Mouse (Mus musculus) hindbrain, embryonic 16.5 days (tissue): ENCODE results near the gene Tmem260. TPM values are rescaled to one million over a fixed set of nuclear protein-coding genes. Genes with fewer than 3 reads are reported as not detected.

Experiments
- ATAC-seq: fragments of 200-750 bp; cut with Nextera tagmentation; 2 replicates; pipeline ENCODE4 v1.8.0; 2017; ENCODE audit warnings: moderate TSS enrichment, moderate library complexity
- H3K27ac ChIP-seq: fragments of 300-500 bp; sonication (generic); 2 replicates; pipeline ENCODE4 v1.5.1; 2014; ENCODE audit warnings: low read depth, mild to moderate bottlenecking, control low read depth, low read length, moderate library complexity
- H3K27me3 ChIP-seq: fragments of 300-500 bp; sonication (generic); replicated peaks from 2 replicates; pipeline ENCODE4 v1.6.1; 2014; ENCODE audit warnings: low read length; ENCODE audit not compliant: control insufficient read depth, insufficient read depth
- H3K36me3 ChIP-seq: fragments of 300-500 bp; sonication (generic); 2 replicates; pipeline ENCODE4 v1.6.1; 2014; ENCODE audit warnings: mild to moderate bottlenecking, low read length, moderate library complexity, mixed read lengths; ENCODE audit not compliant: control insufficient read depth, insufficient read depth
- H3K4me1 ChIP-seq: fragments of 300-500 bp; sonication (generic); 2 replicates; pipeline ENCODE4 v1.6.1; 2014; ENCODE audit warnings: low read depth, low read length; ENCODE audit not compliant: control insufficient read depth, insufficient read depth
- H3K4me2 ChIP-seq: fragments of 300-500 bp; sonication (generic); 2 replicates; pipeline ENCODE4 v1.6.1; 2014; ENCODE audit warnings: mild to moderate bottlenecking, low read length, control low read depth, moderate library complexity
- H3K4me3 ChIP-seq: fragments of 300-500 bp; sonication (generic); 2 replicates; pipeline ENCODE4 v1.5.1; 2014; ENCODE audit warnings: mild to moderate bottlenecking, low read length, control low read depth, moderate library complexity
- H3K9ac ChIP-seq: fragments of 300-500 bp; sonication (generic); 2 replicates; pipeline ENCODE4 v1.6.1; 2014; ENCODE audit warnings: low read depth, mild to moderate bottlenecking, control low read depth, low read length, moderate library complexity
- H3K9me3 ChIP-seq: fragments of 300-500 bp; sonication (generic); 2 replicates; pipeline ENCODE4 v1.6.1; 2014; ENCODE audit warnings: mild to moderate bottlenecking, low read length, moderate library complexity; ENCODE audit not compliant: control insufficient read depth
- WGBS: fragments of 180-500 bp; shearing (Covaris S2); extraction: QIAGEN DNeasy Blood & Tissue Kit; methylation state at CpG from one replicate; pipeline ENCODE4 v1.1.7; 2014; 5-methylcytosine and 5-hydroxymethylcytosine counted together
- polyA plus RNA-seq: library from polyadenylated mRNA; unstranded; fragments of >200 nt; fragmentation: Nextera tagmentation; extraction: Ambion mirVana; gene quantifications from 2 replicates; pipeline ENCODE4 v1.2.1, GENCODE M21; 2015

Gene Tmem260
- polyA plus RNA-seq, 1 experiment from 2014 or later, result 13.7 TPM

- Histone ChIP-seq H3K36me3 (no peaks in the 10 kb centered on the region), H3K4me2 (no peak overlapping the region), H3K4me1 (no peaks in the 10 kb centered on the region), H3K27me3 (no peaks in the 10 kb centered on the region), H3K9ac (no peak overlapping the region), H3K4me3 (no peak overlapping the region), H3K27ac (no peak overlapping the region), H3K9me3 (no peaks in the 10 kb centered on the region)
- 0 out of 2 replicates have a peak, but pooled peaks have one; percentile 54 for ATAC-seq
- WGBS, result 37% methylated on average over 9 of the region's 9 CpGs
These were observed 78.2 kb downstream of the Tmem260 start for GRCm38 (mm10) chr14:48524135-48524534.

GRCm38 (mm10) chr14:48525055-48525454, 79.1 kb downstream of the Tmem260 start:
- 76% methylated on average over 6 of the region's 6 CpGs for WGBS

GRCm38 (mm10) chr14:48530629-48531028, 84.7 kb downstream of the Tmem260 start:
- Histone ChIP-seq H3K9ac (no peak overlapping the region), H3K4me3 (no peak overlapping the region), H3K4me1 (no peaks in the 10 kb centered on the region), H3K9me3 (no peaks in the 10 kb centered on the region), H3K27ac (no peak overlapping the region), H3K4me2 (no peak overlapping the region), H3K27me3 (no peaks in the 10 kb centered on the region), H3K36me3 (no peaks in the 10 kb centered on the region)
- no peak for ATAC-seq
- 78% methylated on average over 10 of the region's 10 CpGs for WGBS

More at GRCm38 (mm10) chr14:48525055-48525454, 79.1 kb downstream of the Tmem260 start:
- Histone ChIP-seq H3K9ac (no peak overlapping the region), H3K27me3 (no peaks in the 10 kb centered on the region), H3K27ac (no peak overlapping the region), H3K4me1 (no peaks in the 10 kb centered on the region), H3K9me3 (no peaks in the 10 kb centered on the region), H3K36me3 (no peaks in the 10 kb centered on the region), H3K4me3 (no peak overlapping the region), H3K4me2 (no peak overlapping the region)
- no peak for ATAC-seq

GRCm38 (mm10) chr14:48537795-48538766, 92.2 kb downstream of the Tmem260 start:
- Histone ChIP-seq H3K27me3 (no peaks in the 10 kb centered on the region; the same call in 1 of the 2 replicates), H3K9ac (no peak overlapping the region), H3K4me3 (no peak overlapping the region), H3K36me3 (no peaks in the 10 kb centered on the region), H3K9me3 (no peaks in the 10 kb centered on the region), H3K4me1 (no peaks in the 10 kb centered on the region), H3K27ac (no peak overlapping the region), H3K4me2 (no peak overlapping the region)
- 60% methylated on average over 14 of the region's 14 CpGs for WGBS
- ATAC-seq, result no peak

GRCm38 (mm10) chr14:48545166-48545565, 99.2 kb downstream of the Tmem260 start:
- whole genome bisulfite sequencing, result 71% methylated on average over 10 of the region's 10 CpGs
- ATAC-seq, result no peak

GRCm38 (mm10) chr14:48546009-48546408, 100.1 kb downstream of the Tmem260 start:
- H3K27me3 ChIP-seq, result no peaks in the 10 kb centered on the region; the same call in 1 of the 2 replicates
- H3K4me3 ChIP-seq, result no peak overlapping the region
- H3K4me2 ChIP-seq, result no peak overlapping the region
- H3K9ac ChIP-seq, result no peak overlapping the region
- H3K9me3 ChIP-seq, result no peaks in the 10 kb centered on the region
- WGBS, result 94% methylated on average over 3 of the region's 3 CpGs
- H3K27ac ChIP-seq, result no peak overlapping the region
- no peak for ATAC-seq
- H3K36me3 ChIP-seq, result no peaks in the 10 kb centered on the region
- H3K4me1 ChIP-seq, result no peaks in the 10 kb centered on the region

More at GRCm38 (mm10) chr14:48545166-48545565, 99.2 kb downstream of the Tmem260 start:
- no peaks in the 10 kb centered on the region for H3K9me3 ChIP-seq
- no peak overlapping the region for H3K9ac ChIP-seq
- H3K27ac ChIP-seq, result no peak overlapping the region
- H3K27me3 ChIP-seq, result no peaks in the 10 kb centered on the region; the same call in 1 of the 2 replicates
- no peaks in the 10 kb centered on the region for H3K36me3 ChIP-seq
- H3K4me3 ChIP-seq, result no peak overlapping the region
- no peak overlapping the region for H3K4me2 ChIP-seq
- H3K4me1 ChIP-seq, result no peaks in the 10 kb centered on the region

- H3K4me1 ChIP-seq, result no peaks in the 10 kb centered on the region
- no peaks in the 10 kb centered on the region for H3K36me3 ChIP-seq
- no peak overlapping the region for H3K9ac ChIP-seq
- H3K9me3 ChIP-seq, result no peaks in the 10 kb centered on the region
- H3K27ac ChIP-seq, result no peak overlapping the region
- 84% methylated on average over 7 of the region's 7 CpGs for WGBS
- no peaks in the 10 kb centered on the region for H3K27me3 ChIP-seq
- H3K4me3 ChIP-seq, result no peak overlapping the region
- no peak for ATAC-seq
- no peak overlapping the region for H3K4me2 ChIP-seq
These were observed 103.8 kb downstream of the Tmem260 start for GRCm38 (mm10) chr14:48549703-48550102.

GRCm38 (mm10) chr14:48553216-48553615, 107.3 kb downstream of the Tmem260 start:
- whole genome bisulfite sequencing, result 77% methylated on average over 4 of the region's 4 CpGs
- H3K27ac ChIP-seq, result no peak overlapping the region
- H3K4me2 ChIP-seq, result no peak overlapping the region
- no peaks in the 10 kb centered on the region for H3K9me3 ChIP-seq
- ATAC-seq, result no peak
- H3K27me3 ChIP-seq, result no peaks in the 10 kb centered on the region
- no peak overlapping the region for H3K4me3 ChIP-seq
- H3K9ac ChIP-seq, result no peak overlapping the region
- no peaks in the 10 kb centered on the region for H3K4me1 ChIP-seq
- no peaks in the 10 kb centered on the region for H3K36me3 ChIP-seq

GRCm38 (mm10) chr14:48553754-48554153, 107.8 kb downstream of the Tmem260 start:
- Histone ChIP-seq H3K9me3 (no peaks in the 10 kb centered on the region), H3K27ac (no peak overlapping the region), H3K4me3 (no peak overlapping the region), H3K27me3 (no peaks in the 10 kb centered on the region), H3K4me2 (no peak overlapping the region), H3K9ac (no peak overlapping the region), H3K36me3 (no peaks in the 10 kb centered on the region), H3K4me1 (no peaks in the 10 kb centered on the region)
- ATAC-seq, result no peak
- 88% methylated on average over 9 of the region's 9 CpGs for WGBS
